Mouse (Mus musculus): ENCODE results near the gene Slc13a1. TPM values are rescaled to one million over a fixed set of nuclear protein-coding genes. Genes with fewer than 3 reads are reported as not detected.

The Slc13a1 gene
- total RNA-seq (2023; ENCODE audit: inconsistent age), result 0.26 to 0.57 TPM (median 0.33 TPM) in 3 of 4 replicates, not detected in the other

DNA sequence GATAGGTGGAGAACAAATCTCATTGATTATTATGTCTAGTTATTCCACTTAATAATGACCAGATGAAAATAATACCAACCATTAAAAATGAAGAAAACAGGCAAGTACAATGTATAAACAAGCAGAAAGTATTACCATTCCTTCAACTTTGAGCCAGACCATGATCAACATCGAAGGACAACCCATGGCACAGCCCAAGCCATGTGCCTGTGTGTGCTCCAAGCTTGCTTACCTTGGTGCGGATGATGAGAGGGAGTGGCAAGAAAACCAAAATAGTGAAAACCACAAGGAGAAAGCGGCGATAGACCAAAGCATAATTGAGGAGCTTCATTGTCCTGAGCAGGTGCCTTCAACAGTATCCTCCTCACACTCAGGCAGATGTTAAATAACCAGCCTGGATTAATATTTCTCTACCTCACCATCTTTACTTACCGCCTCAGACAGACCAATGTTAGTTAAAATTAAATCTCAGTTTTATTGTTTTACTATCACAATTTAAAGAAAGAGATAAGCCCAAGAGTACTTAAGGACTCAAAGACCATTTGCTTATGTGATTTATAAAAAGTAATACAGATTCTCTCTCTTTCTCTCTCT is at the start of gene Slc13a1:
Gene Slc13a1, minus strand, starts transcription at position 359 of the 594 bp plus-strand sequence.

Other genes starting within 250 kb of the Slc13a1 start
- gene Tas2r118, start 198.0 kb downstream of the Slc13a1 start, total RNA-seq (2023; ENCODE audit: inconsistent age), result not detected in 4 replicates